Mouse (Mus musculus): ENCODE measurements around the gene Cox19. TPM values are rescaled to one million over a fixed set of nuclear protein-coding genes. Genes with fewer than 3 reads are reported as not detected.

The Cox19 gene
- polyA plus RNA-seq, 1 experiment: 19.9 TPM

- TF ChIP-seq CTCF (IDR thresholded peaks at IDR 0.05; ENCODE audit: low read depth, low read length) (no peak), POLR2A (IDR thresholded peaks at IDR 0.05; ENCODE audit: insufficient read depth, low read length) (no peak), EP300 (IDR thresholded peaks at IDR 0.05; ENCODE audit: insufficient read depth, low read depth, low read length) (no peak)
- Histone ChIP-seq H3K4me1 (ENCODE audit: control insufficient read depth, insufficient read depth, low read length) (no peaks in the 10 kb centered on the region), H3K27me3 (ENCODE audit: control insufficient read depth, insufficient read depth, low read length, poor library complexity, severe bottlenecking) (no peaks in the 10 kb centered on the region), H3K9ac (ENCODE audit: low read depth, poor library complexity, severe bottlenecking) (no peak overlapping the region), H3K9me3 (replicated peaks; ENCODE audit: control insufficient read depth, insufficient read depth, low read length, poor library complexity, severe bottlenecking) (no peaks in the 10 kb centered on the region), H3K36me3 (ENCODE audit: control insufficient read depth, insufficient read depth, low read length, poor library complexity, severe bottlenecking) (no peaks in the 10 kb centered on the region), H3K27ac (ENCODE audit: insufficient read depth, low read length) (no peak overlapping the region), H3K4me3 (ENCODE audit: low read depth, low read length) (no peak overlapping the region)
These were observed 33.3 kb upstream of the Cox19 start for GRCm38 (mm10) chr5:139384531-139384930.

GRCm38 (mm10) chr5:139383234-139383633 is 32.0 kb upstream of the Cox19 start:
- Histone ChIP-seq H3K27me3 (ENCODE audit: control insufficient read depth, insufficient read depth, low read length, poor library complexity, severe bottlenecking) (no peaks in the 10 kb centered on the region), H3K9me3 (replicated peaks; ENCODE audit: control insufficient read depth, insufficient read depth, low read length, poor library complexity, severe bottlenecking) (no peaks in the 10 kb centered on the region), H3K4me1 (ENCODE audit: control insufficient read depth, insufficient read depth, low read length) (no peaks in the 10 kb centered on the region), H3K36me3 (ENCODE audit: control insufficient read depth, insufficient read depth, low read length, poor library complexity, severe bottlenecking) (no peaks in the 10 kb centered on the region), H3K4me3 (ENCODE audit: low read depth, low read length) (no peak overlapping the region), H3K27ac (ENCODE audit: insufficient read depth, low read length) (no peak overlapping the region), H3K9ac (ENCODE audit: low read depth, poor library complexity, severe bottlenecking) (no peak overlapping the region)
- TF ChIP-seq CTCF (IDR thresholded peaks at IDR 0.05; ENCODE audit: low read depth, low read length) (no peak), EP300 (IDR thresholded peaks at IDR 0.05; ENCODE audit: insufficient read depth, low read depth, low read length) (no peak), POLR2A (IDR thresholded peaks at IDR 0.05; ENCODE audit: insufficient read depth, low read length) (no peak)

GRCm38 (mm10) chr5:139382760-139383159 is 31.5 kb upstream of the Cox19 start:
- Histone ChIP-seq H3K9me3 (replicated peaks; ENCODE audit: control insufficient read depth, insufficient read depth, low read length, poor library complexity, severe bottlenecking) (no peaks in the 10 kb centered on the region), H3K4me3 (ENCODE audit: low read depth, low read length) (no peak overlapping the region), H3K27me3 (ENCODE audit: control insufficient read depth, insufficient read depth, low read length, poor library complexity, severe bottlenecking) (no peaks in the 10 kb centered on the region), H3K9ac (ENCODE audit: low read depth, poor library complexity, severe bottlenecking) (no peak overlapping the region), H3K27ac (ENCODE audit: insufficient read depth, low read length) (no peak overlapping the region), H3K4me1 (ENCODE audit: control insufficient read depth, insufficient read depth, low read length) (no peaks in the 10 kb centered on the region), H3K36me3 (ENCODE audit: control insufficient read depth, insufficient read depth, low read length, poor library complexity, severe bottlenecking) (no peaks in the 10 kb centered on the region)
- TF ChIP-seq CTCF (IDR thresholded peaks at IDR 0.05; ENCODE audit: low read depth, low read length) (no peak), EP300 (IDR thresholded peaks at IDR 0.05; ENCODE audit: insufficient read depth, low read depth, low read length) (no peak), POLR2A (IDR thresholded peaks at IDR 0.05; ENCODE audit: insufficient read depth, low read length) (no peak)

DNA sequence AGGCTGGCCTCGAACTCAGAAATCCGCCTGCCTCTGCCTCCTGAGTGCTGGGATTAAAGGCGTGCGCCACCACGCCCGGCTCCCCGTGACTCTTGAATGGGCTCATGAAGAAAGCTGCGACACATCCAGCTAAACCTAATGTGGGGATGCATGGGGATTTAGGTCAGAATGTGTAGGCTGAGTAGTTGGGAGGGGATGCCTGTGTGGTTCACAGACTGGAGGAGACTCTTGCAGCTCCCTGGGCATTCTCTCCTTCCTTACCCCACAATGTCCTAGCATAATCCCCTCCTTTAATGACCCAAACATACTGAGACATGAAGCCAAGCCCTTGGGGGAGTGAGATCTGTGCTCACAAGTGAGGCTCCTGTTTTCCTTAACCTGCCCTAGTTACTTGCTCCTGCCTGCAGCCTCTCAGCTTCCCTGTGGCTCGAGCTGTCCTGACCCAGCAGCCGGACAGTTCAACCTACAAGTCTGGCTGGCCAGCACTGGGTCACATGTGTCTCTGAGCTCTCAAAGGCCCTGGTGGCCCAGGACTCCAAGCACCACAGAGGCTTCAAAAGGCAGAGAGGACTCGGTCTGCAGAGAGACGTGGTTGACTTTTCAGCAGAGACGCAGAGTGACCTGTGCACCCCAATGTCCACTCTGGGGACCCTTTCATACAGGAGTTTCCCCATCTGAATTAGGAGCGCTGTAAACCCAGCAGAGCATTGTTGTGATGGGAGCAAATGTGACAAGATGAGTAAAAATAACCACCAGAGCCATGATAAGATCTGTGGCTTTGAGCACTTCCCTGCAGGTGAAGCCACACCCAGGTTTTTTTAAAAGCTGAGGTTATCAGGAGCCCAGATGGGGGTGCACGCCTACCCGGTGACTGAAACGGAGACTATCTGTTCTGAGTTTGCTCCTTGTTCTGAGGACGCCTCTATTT is 30.6 kb upstream of the Cox19 start:
- H3K9ac ChIP-seq (ENCODE audit: low read depth, poor library complexity, severe bottlenecking): no peak overlapping the region
- H3K4me3 ChIP-seq (ENCODE audit: low read depth, low read length): no peak overlapping the region
- no peak overlapping the region for H3K27ac ChIP-seq (ENCODE audit: insufficient read depth, low read length)
- no peaks in the 10 kb centered on the region for H3K27me3 ChIP-seq (ENCODE audit: control insufficient read depth, insufficient read depth, low read length, poor library complexity, severe bottlenecking)
- H3K4me1 ChIP-seq (ENCODE audit: control insufficient read depth, insufficient read depth, low read length): no peaks in the 10 kb centered on the region
- H3K9me3 ChIP-seq (replicated peaks; ENCODE audit: control insufficient read depth, insufficient read depth, low read length, poor library complexity, severe bottlenecking): no peaks in the 10 kb centered on the region
- H3K36me3 ChIP-seq (ENCODE audit: control insufficient read depth, insufficient read depth, low read length, poor library complexity, severe bottlenecking): no peaks in the 10 kb centered on the region
- no peak for TF ChIP-seq EP300 (IDR thresholded peaks at IDR 0.05; ENCODE audit: insufficient read depth, low read depth, low read length)
- TF ChIP-seq CTCF (IDR thresholded peaks at IDR 0.05; ENCODE audit: low read depth, low read length): no peak

- TF ChIP-seq CTCF (IDR thresholded peaks at IDR 0.05; ENCODE audit: low read depth, low read length) (no peak), POLR2A (IDR thresholded peaks at IDR 0.05; ENCODE audit: insufficient read depth, low read length) (no peak), EP300 (IDR thresholded peaks at IDR 0.05; ENCODE audit: insufficient read depth, low read depth, low read length) (no peak)
- no peaks in the 10 kb centered on the region for H3K36me3 ChIP-seq (ENCODE audit: control insufficient read depth, insufficient read depth, low read length, poor library complexity, severe bottlenecking)
- no peaks in the 10 kb centered on the region for H3K4me1 ChIP-seq (ENCODE audit: control insufficient read depth, insufficient read depth, low read length)
- H3K9me3 ChIP-seq (replicated peaks; ENCODE audit: control insufficient read depth, insufficient read depth, low read length, poor library complexity, severe bottlenecking): no peaks in the 10 kb centered on the region
- H3K27me3 ChIP-seq (ENCODE audit: control insufficient read depth, insufficient read depth, low read length, poor library complexity, severe bottlenecking): no peaks in the 10 kb centered on the region
- peak overlapping the region; percentile 30 for H3K9ac ChIP-seq (ENCODE audit: low read depth, poor library complexity, severe bottlenecking)
- H3K27ac ChIP-seq (ENCODE audit: insufficient read depth, low read length): no peak overlapping the region
- H3K4me3 ChIP-seq (ENCODE audit: low read depth, low read length): peak overlapping the region; percentile 70
These were observed 29.4 kb upstream of the Cox19 start for GRCm38 (mm10) chr5:139380385-139381248.
